Mouse (Mus musculus) forebrain, embryonic 11.5 days (tissue): ENCODE measurements at regions not wholly inside any gene's neighbourhood (a gene's known extent, or its start where the extent isn't known, plus 50 kb on each side); places are given as distances from the start of the nearest gene placed in this dataset.

Source experiments
- ATAC-seq: fragments of 200-750 bp; cut with Nextera tagmentation; replicated peaks from 2 replicates; pipeline ENCODE4 v1.8.0; 2017; ENCODE audit warnings: moderate TSS enrichment; ENCODE audit not compliant: low FRiP score
- DNase-seq: peaks from one replicate; pipeline ENCODE4 v3.0.0-alpha.2; 2017; ENCODE audit warnings: low spot score
- H3K27ac ChIP-seq: fragments of 300-500 bp; sonication (generic); 2 replicates; pipeline ENCODE4 v1.5.1; 2014; ENCODE audit warnings: low read depth, low read length
- H3K27me3 ChIP-seq: fragments of 300-500 bp; sonication (generic); 2 replicates; pipeline ENCODE4 v1.6.1; 2014; ENCODE audit warnings: mild to moderate bottlenecking, low read length, mixed read lengths; ENCODE audit not compliant: control insufficient read depth, insufficient read depth
- H3K36me3 ChIP-seq: fragments of 300-500 bp; sonication (generic); 2 replicates; pipeline ENCODE4 v1.6.1; 2014; ENCODE audit warnings: mild to moderate bottlenecking, low read length, moderate library complexity, mixed read lengths; ENCODE audit not compliant: control insufficient read depth, insufficient read depth
- H3K4me1 ChIP-seq: fragments of 300-500 bp; sonication (generic); replicated peaks from 2 replicates; pipeline ENCODE4 v1.6.1; 2014; ENCODE audit warnings: low read length, mixed read lengths; ENCODE audit not compliant: control insufficient read depth, insufficient read depth
- H3K4me2 ChIP-seq: fragments of 300-500 bp; sonication (generic); 2 replicates; pipeline ENCODE4 v1.6.1; 2014; ENCODE audit warnings: low read depth, mild to moderate bottlenecking, low read length, moderate library complexity, mixed read lengths; ENCODE audit not compliant: severe bottlenecking
- H3K4me3 ChIP-seq: fragments of 300-500 bp; sonication (generic); 2 replicates; pipeline ENCODE4 v1.5.1; 2014; ENCODE audit warnings: low read depth, low read length
- H3K9ac ChIP-seq: fragments of 300-500 bp; sonication (generic); 2 replicates; pipeline ENCODE4 v1.6.1; 2014; ENCODE audit warnings: low read length
- H3K9me3 ChIP-seq: fragments of 300-500 bp; sonication (generic); 2 replicates; pipeline ENCODE4 v1.6.1; 2016; ENCODE audit warnings: low read length, mixed read lengths; ENCODE audit not compliant: control insufficient read depth
- WGBS: fragments of 180-500 bp; shearing (Covaris S2); extraction: QIAGEN DNeasy Blood & Tissue Kit; methylation state at CpG from one replicate; pipeline ENCODE4 v1.1.7; 2014; 5-methylcytosine and 5-hydroxymethylcytosine counted together

GRCm38 (mm10) chr12:106969873-106970272 is 518.6 kb upstream of the 3110018I06Rik start:
- H3K4me1 ChIP-seq: no peaks in the 10 kb centered on the region
- ATAC-seq: no peak
- no peak overlapping the region for H3K4me3 ChIP-seq
- no peaks in the 10 kb centered on the region; the same call in 1 of the 2 replicates for H3K9me3 ChIP-seq
- no peaks in the 10 kb centered on the region for H3K36me3 ChIP-seq
- no peak overlapping the region for H3K9ac ChIP-seq
- H3K4me2 ChIP-seq: no peak overlapping the region
- no peak for DNase-seq
- no peak overlapping the region for H3K27ac ChIP-seq
- no peaks in the 10 kb centered on the region for H3K27me3 ChIP-seq
- 58% methylated on average over 5 of the region's 5 CpGs for WGBS

GRCm38 (mm10) chr12:106992421-106992820 is 496.0 kb upstream of the 3110018I06Rik start:
- WGBS: 77% methylated on average over 3 of the region's 3 CpGs
- no peaks in the 10 kb centered on the region for H3K27me3 ChIP-seq
- no peak overlapping the region for H3K9ac ChIP-seq
- ATAC-seq (no peak), DNase-seq (no peak)
- H3K27ac ChIP-seq: no peak overlapping the region
- H3K4me2 ChIP-seq: no peak overlapping the region
- no peaks in the 10 kb centered on the region for H3K36me3 ChIP-seq
- H3K4me1 ChIP-seq: no peaks in the 10 kb centered on the region
- H3K9me3 ChIP-seq: no peaks in the 10 kb centered on the region
- no peak overlapping the region for H3K4me3 ChIP-seq

- H3K9me3 ChIP-seq: no peaks in the 10 kb centered on the region
- H3K36me3 ChIP-seq: no peaks in the 10 kb centered on the region
- H3K9ac ChIP-seq: no peak overlapping the region
- no peak overlapping the region for H3K4me2 ChIP-seq
- 81% methylated on average over 4 of the region's 4 CpGs for WGBS
- no peak overlapping the region for H3K4me3 ChIP-seq
- H3K27me3 ChIP-seq: no peaks in the 10 kb centered on the region
- DNase-seq: no peak
- no peak overlapping the region for H3K27ac ChIP-seq
- H3K4me1 ChIP-seq: no peaks in the 10 kb centered on the region
- no peak for ATAC-seq
These were observed 495.4 kb upstream of the 3110018I06Rik start for GRCm38 (mm10) chr12:106993011-106993410.

GRCm38 (mm10) chr12:107010995-107011786 is 477.2 kb upstream of the 3110018I06Rik start:
- H3K27me3 ChIP-seq: no peaks in the 10 kb centered on the region
- H3K9ac ChIP-seq: no peak overlapping the region
- no peaks in the 10 kb centered on the region for H3K4me1 ChIP-seq
- H3K9me3 ChIP-seq: no peaks in the 10 kb centered on the region
- 81% methylated on average over 20 of the region's 20 CpGs for whole genome bisulfite sequencing
- no peak for DNase-seq
- no peaks in the 10 kb centered on the region for H3K36me3 ChIP-seq
- no peak for ATAC-seq
- H3K4me2 ChIP-seq: no peak overlapping the region
- no peak overlapping the region for H3K4me3 ChIP-seq
- no peak overlapping the region for H3K27ac ChIP-seq

- Histone ChIP-seq H3K27me3 (no peaks in the 10 kb centered on the region), H3K9ac (no peak overlapping the region), H3K36me3 (no peaks in the 10 kb centered on the region), H3K27ac (no peak overlapping the region), H3K4me1 (no peaks in the 10 kb centered on the region), H3K9me3 (no peaks in the 10 kb centered on the region), H3K4me3 (no peak overlapping the region), H3K4me2 (no peak overlapping the region)
- no peak for ATAC-seq
- 65% methylated on average over 2 of the region's 2 CpGs for WGBS
- no peak for DNase-seq
These were observed 471.6 kb upstream of the 3110018I06Rik start for GRCm38 (mm10) chr12:107016801-107017200.

DNA sequence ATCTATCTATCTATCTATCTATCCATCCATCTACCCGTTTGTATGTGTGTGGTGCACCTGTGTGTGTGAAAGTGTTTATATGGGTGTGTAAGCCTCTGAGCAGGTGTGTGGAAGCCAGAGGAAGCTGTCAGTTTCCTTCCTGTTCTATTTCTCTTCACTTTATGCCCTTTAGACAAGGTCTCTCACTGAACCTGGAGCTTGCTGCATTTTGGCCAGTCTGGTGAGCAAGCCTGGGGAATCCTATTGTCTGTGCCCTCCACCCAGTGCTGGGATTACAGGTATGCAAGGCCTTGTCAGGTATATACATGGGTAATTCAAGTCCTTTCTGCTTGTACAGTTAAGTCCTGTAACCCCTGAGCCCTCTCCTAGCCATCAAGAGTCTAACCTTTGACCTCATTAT is 466.6 kb upstream of the 3110018I06Rik start:
- no peaks in the 10 kb centered on the region for H3K9me3 ChIP-seq
- no peaks in the 10 kb centered on the region for H3K27me3 ChIP-seq
- DNase-seq (no peak), ATAC-seq (no peak)
- no peak overlapping the region for H3K4me2 ChIP-seq
- no peak overlapping the region for H3K9ac ChIP-seq
- no peaks in the 10 kb centered on the region for H3K4me1 ChIP-seq
- H3K27ac ChIP-seq: no peak overlapping the region
- 83% methylated on average over 1 of the region's 1 CpGs for whole genome bisulfite sequencing
- no peaks in the 10 kb centered on the region for H3K36me3 ChIP-seq
- H3K4me3 ChIP-seq: no peak overlapping the region

DNA sequence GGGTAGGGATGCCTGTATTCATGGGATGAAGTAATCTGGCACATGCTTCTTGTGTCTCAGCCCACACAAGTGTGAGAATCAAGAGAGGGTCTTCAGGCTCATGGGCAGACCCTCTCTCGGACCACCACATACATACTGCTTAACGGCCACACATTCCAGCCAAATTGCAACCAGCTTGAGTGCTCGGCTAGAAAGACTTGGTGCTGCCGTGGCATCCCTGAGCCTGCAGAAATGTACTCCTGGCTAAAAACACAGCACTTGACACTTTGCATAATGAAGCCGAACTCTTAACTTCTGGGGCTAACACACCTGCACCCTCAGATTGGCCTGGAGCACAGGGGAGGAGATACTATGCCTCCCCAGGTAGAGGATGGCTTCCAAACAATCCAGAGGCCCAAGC is 461.6 kb upstream of the 3110018I06Rik start:
- no peaks in the 10 kb centered on the region for H3K9me3 ChIP-seq
- no peak overlapping the region for H3K4me3 ChIP-seq
- no peak overlapping the region for H3K27ac ChIP-seq
- no peak overlapping the region for H3K9ac ChIP-seq
- no peaks in the 10 kb centered on the region for H3K27me3 ChIP-seq
- H3K4me1 ChIP-seq: no peaks in the 10 kb centered on the region
- ATAC-seq (no peak), DNase-seq (no peak)
- no peaks in the 10 kb centered on the region for H3K36me3 ChIP-seq
- 80% methylated on average over 5 of the region's 5 CpGs for WGBS
- H3K4me2 ChIP-seq: no peak overlapping the region

DNA sequence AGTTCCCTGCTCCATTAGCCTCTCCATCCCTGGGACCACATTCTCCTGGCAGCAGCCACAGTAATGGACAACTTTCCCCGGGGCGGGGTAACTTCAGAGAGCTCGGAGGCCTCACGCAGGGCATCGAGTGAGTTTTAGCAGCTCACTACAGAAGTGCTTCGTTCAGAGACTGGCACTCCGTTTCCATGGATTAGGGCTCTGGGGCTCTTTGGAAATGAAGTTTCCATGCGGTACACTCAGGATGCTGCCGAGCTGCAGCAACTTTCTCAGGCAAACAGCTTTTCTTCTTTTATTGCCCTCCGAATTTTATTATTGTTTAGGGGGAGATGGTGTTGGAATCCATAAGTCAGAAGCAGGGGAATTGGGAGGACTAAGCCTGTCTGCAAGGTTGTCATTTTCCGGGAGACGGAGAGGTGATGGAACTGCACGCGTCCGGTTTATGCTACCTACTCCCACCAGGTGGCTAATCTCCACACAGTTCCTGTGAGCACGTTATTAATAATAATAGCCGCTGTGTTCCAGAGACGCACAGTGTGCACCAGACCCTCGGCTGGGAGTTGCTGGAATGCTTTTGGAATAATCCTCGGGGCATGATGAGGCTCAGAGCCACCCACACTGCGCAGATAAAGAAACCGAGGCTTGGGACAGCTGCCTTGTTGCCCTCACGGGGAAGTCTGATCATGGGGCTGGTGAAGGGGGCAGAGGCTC is 460.4 kb upstream of the 3110018I06Rik start:
- 38% methylated on average over 23 of the region's 23 CpGs for WGBS
- DNase-seq (no peak), ATAC-seq (no peak)
- Histone ChIP-seq H3K36me3 (no peaks in the 10 kb centered on the region), H3K9me3 (no peaks in the 10 kb centered on the region), H3K4me3 (no peak overlapping the region), H3K9ac (no peak overlapping the region), H3K27me3 (no peaks in the 10 kb centered on the region), H3K4me2 (0 out of 2 replicates have a peak overlapping the region, but pooled peaks have one; percentile 2), H3K27ac (no peak overlapping the region), H3K4me1 (no peaks in the 10 kb centered on the region)
